Mouse (Mus musculus) MEL (cell line): Measurements from ENCODE around the gene Dapk2. TPM values are rescaled to one million over a fixed set of nuclear protein-coding genes. Genes with fewer than 3 reads are reported as not detected.
A peak's percentile ranks its signal among the peaks of the same experiment; 100 is the strongest.

ENCODE experiments used
- DNase-seq: peaks from one replicate; pipeline ENCODE4 v3.0.0; 2011; ENCODE audit warnings: low read depth, low spot score
- H3K27ac ChIP-seq: 2 replicates; pipeline ENCODE4 v1.5.1; 2012; ENCODE audit warnings: low read depth, mild to moderate bottlenecking, control low read depth, low read length, moderate library complexity; ENCODE audit not compliant: control insufficient read depth
- H3K27me3 ChIP-seq, 2 experiments: fragments of 150-350 bp in 1 of 2; sonication (generic) in 1 of 2; 2 replicates each; pipeline ENCODE4 v1.6.1; 2012; ENCODE audit warnings: low read length in 2 of 2, mild to moderate bottlenecking in 2 of 2, improper control_type of control experiment in 1 of 2, moderate library complexity in 1 of 2; ENCODE audit not compliant: insufficient read depth in 2 of 2, control insufficient read depth in 1 of 2
- H3K36me3 ChIP-seq, 2 experiments: 2 replicates each; pipeline ENCODE4 v1.6.1; 2012 to 2014; ENCODE audit warnings: low read length in 2 of 2, improper control_type of control experiment in 1 of 2, inconsistent platforms in 1 of 2, mild to moderate bottlenecking in 1 of 2; ENCODE audit not compliant: insufficient read depth in 2 of 2, control insufficient read depth in 1 of 2
- H3K4me1 ChIP-seq, 2 experiments: fragments of 150-350 bp in 1 of 2; sonication (generic) in 1 of 2; 2 replicates each; pipeline ENCODE4 v1.6.1; 2012; ENCODE audit warnings: low read length in 2 of 2, improper control_type of control experiment in 1 of 2, mild to moderate bottlenecking in 1 of 2; ENCODE audit not compliant: insufficient read depth in 2 of 2, control insufficient read depth in 1 of 2
- H3K4me3 ChIP-seq, 2 experiments: fragments of 150-350 bp in 1 of 2; sonication (generic) in 1 of 2; 2 replicates each; pipeline ENCODE4 v1.5.1; 2012; ENCODE audit warnings: low read depth in 2 of 2, low read length in 2 of 2, mild to moderate bottlenecking in 2 of 2, moderate library complexity in 2 of 2, control low read depth in 1 of 2, improper control_type of control experiment in 1 of 2; ENCODE audit not compliant: control insufficient read depth in 1 of 2, insufficient read depth in 1 of 2
- H3K79me2 ChIP-seq: 2 replicates; pipeline ENCODE4 v1.6.1; 2012; ENCODE audit warnings: mild to moderate bottlenecking, low read length, moderate library complexity; ENCODE audit not compliant: control insufficient read depth, poor library complexity, insufficient read depth
- H3K9ac ChIP-seq: 2 replicates; pipeline ENCODE4 v1.6.1; 2012; ENCODE audit warnings: low read depth, mild to moderate bottlenecking, control low read depth, low read length, moderate library complexity; ENCODE audit not compliant: control insufficient read depth, poor library complexity, severe bottlenecking
- H3K9me3 ChIP-seq: fragments of 150-350 bp; sonication (generic); replicated peaks from 2 replicates; pipeline ENCODE4 v1.6.1; 2012; ENCODE audit warnings: mild to moderate bottlenecking, low read length, improper control_type of control experiment, moderate library complexity; ENCODE audit not compliant: insufficient read depth
- BHLHE40 ChIP-seq: IDR thresholded peaks from 2 replicates; pipeline ENCODE4 v1.6.1; 2012; ENCODE audit warnings: low read depth, mild to moderate bottlenecking, inconsistent platforms, low read length, improper control_type of control experiment, borderline replicate concordance
- CTCF ChIP-seq, 3 experiments: IDR thresholded peaks in 2 of 3; conservative IDR thresholded peaks in 1 of 3; 2 replicates each; pipeline ENCODE4 v1.5.1; 2011 to 2012; ENCODE audit warnings: low read length in 3 of 3, low read depth in 2 of 3, mild to moderate bottlenecking in 2 of 3, improper control_type of control experiment in 1 of 3, inconsistent platforms in 1 of 3, mixed read lengths in 1 of 3, moderate library complexity in 1 of 3; ENCODE audit not compliant: control insufficient read depth in 1 of 3, insufficient read depth in 1 of 3, poor library complexity in 1 of 3, severe bottlenecking in 1 of 3
- ELF1 ChIP-seq: IDR thresholded peaks from 2 replicates; pipeline ENCODE4 v1.6.1; 2014; ENCODE audit warnings: low read depth, mild to moderate bottlenecking, inconsistent platforms, low read length, improper control_type of control experiment, moderate library complexity
- EP300 ChIP-seq, 2 experiments: IDR thresholded peaks; 2 replicates each; pipeline ENCODE4 v1.6.1; 2011; ENCODE audit warnings: improper control_type of control experiment in 2 of 2, low read length in 2 of 2, low read depth in 1 of 2, mild to moderate bottlenecking in 1 of 2
- GABPA ChIP-seq: IDR thresholded peaks from 2 replicates; pipeline ENCODE4 v1.6.1; 2012; ENCODE audit warnings: low read depth, mild to moderate bottlenecking, inconsistent platforms, low read length, improper control_type of control experiment, moderate library complexity
- GATA1 ChIP-seq: IDR thresholded peaks from 2 replicates; pipeline ENCODE4 v1.6.1; 2011; ENCODE audit warnings: low read depth, low read length, improper control_type of control experiment
- HCFC1 ChIP-seq: IDR thresholded peaks from 2 replicates; pipeline ENCODE4 v1.6.1; 2012; ENCODE audit warnings: low read depth, mild to moderate bottlenecking, inconsistent platforms, low read length, improper control_type of control experiment, moderate library complexity
- JUND ChIP-seq: IDR thresholded peaks from 2 replicates; pipeline ENCODE4 v1.6.1; 2011; ENCODE audit warnings: low read depth, mild to moderate bottlenecking, improper control_type of control experiment, low read length
- MAX ChIP-seq: IDR thresholded peaks from 2 replicates; pipeline ENCODE4 v1.6.1; 2011; ENCODE audit warnings: low read length, improper control_type of control experiment
- MYC ChIP-seq: IDR thresholded peaks from 2 replicates; pipeline ENCODE4 v1.6.1; 2011; ENCODE audit warnings: low read depth, mild to moderate bottlenecking, low read length, improper control_type of control experiment, moderate library complexity
- NELFE ChIP-seq: IDR thresholded peaks from 2 replicates; pipeline ENCODE4 v1.6.1; 2011; ENCODE audit warnings: low read depth, low read length, improper control_type of control experiment
- NRF1 ChIP-seq: IDR thresholded peaks from 2 replicates; pipeline ENCODE4 v1.6.1; 2014; ENCODE audit warnings: low read depth, mild to moderate bottlenecking, inconsistent platforms, low read length, improper control_type of control experiment, moderate library complexity; ENCODE audit not compliant: poor library complexity, insufficient read depth, severe bottlenecking
- POLR2AphosphoS5 ChIP-seq: IDR thresholded peaks from 2 replicates; pipeline ENCODE4 v1.6.1; 2012; ENCODE audit warnings: low read depth, borderline replicate concordance, mild to moderate bottlenecking, inconsistent platforms, low read length, moderate library complexity, mixed read lengths
- TAL1 ChIP-seq: IDR thresholded peaks from 2 replicates; pipeline ENCODE4 v1.6.1; 2012; ENCODE audit warnings: mild to moderate bottlenecking, inconsistent platforms, low read length, moderate library complexity, mixed read lengths
- TBP ChIP-seq: IDR thresholded peaks from 2 replicates; pipeline ENCODE4 v1.8.0; 2011; ENCODE audit warnings: low read depth, low read length, improper control_type of control experiment
- USF1 ChIP-seq: IDR thresholded peaks from 2 replicates; pipeline ENCODE4 v1.6.1; 2014; ENCODE audit warnings: low read depth, mild to moderate bottlenecking, inconsistent platforms, low read length, improper control_type of control experiment, moderate library complexity
- ZC3H11A ChIP-seq: IDR thresholded peaks from 2 replicates; pipeline ENCODE4 v1.6.1; 2012; ENCODE audit warnings: low read depth, mild to moderate bottlenecking, inconsistent platforms, low read length, improper control_type of control experiment
- ZKSCAN1 ChIP-seq: IDR thresholded peaks from 2 replicates; pipeline ENCODE4 v1.6.1; 2012; ENCODE audit warnings: low read depth, mild to moderate bottlenecking, inconsistent platforms, low read length, improper control_type of control experiment, moderate library complexity
- ZNF384 ChIP-seq: IDR thresholded peaks from 2 replicates; pipeline ENCODE4 v1.6.1; 2012; ENCODE audit warnings: low read depth, mild to moderate bottlenecking, inconsistent platforms, low read length, improper control_type of control experiment
- polyA plus RNA-seq, 2 experiments: library from polyadenylated mRNA; stranded (reverse) in 1 of 2; unstranded in 1 of 2; fragments of >175 nt in 1 of 2; fragments of >200 nt in 1 of 2; gene quantifications; 2 replicates each; pipeline versions ENCODE4 v1.2.1 to v1.2.4; 2012; ENCODE audit warnings: low replicate concordance in 2 of 2, low read depth in 1 of 2; ENCODE audit not compliant: insufficient read length in 2 of 2, insufficient read depth in 1 of 2, missing spikeins in 1 of 2
- total RNA-seq: library from RNA; depleted of rRNA; stranded (reverse); fragments of 300-350 nt; gene quantifications from 2 replicates; pipeline ENCODE4 v1.2.3, GENCODE M21; 2012

Dapk2 gene
- total and polyA plus RNA-seq, 3 experiments: 5.8 to 8.3 TPM; not detected in 1

DNA sequence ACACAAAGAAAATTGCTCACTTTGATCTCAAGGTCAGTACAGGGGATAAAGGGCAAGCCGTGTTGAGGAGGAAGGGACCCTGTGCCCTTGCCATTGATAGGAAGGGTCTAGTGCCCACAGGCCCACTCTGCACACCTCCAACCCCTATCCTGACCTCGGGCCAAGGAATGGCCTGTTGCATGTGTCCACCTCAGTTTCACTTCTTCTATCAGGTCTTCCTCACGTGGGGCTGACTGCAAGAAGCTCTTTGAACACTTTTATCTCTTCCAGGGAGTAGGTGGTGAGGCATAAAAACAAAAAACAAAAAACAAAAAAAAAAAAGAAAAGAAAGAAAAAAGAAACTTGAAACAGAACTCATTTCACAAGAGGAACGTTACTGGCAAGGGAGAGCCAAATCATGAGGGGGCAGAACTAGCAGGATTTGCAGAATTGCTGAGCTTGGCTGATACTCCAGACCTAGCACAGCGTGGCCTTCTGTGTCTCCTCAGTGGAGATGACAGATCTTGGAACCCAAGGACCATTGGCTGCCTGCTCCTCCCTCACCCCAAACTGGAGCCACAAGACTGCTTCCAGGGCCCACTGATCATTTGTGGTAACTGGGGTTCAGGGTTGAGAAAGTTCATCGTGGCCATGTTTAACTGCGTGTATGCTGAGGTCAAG lies 73.9 kb downstream of the Dapk2 start:
- Histone ChIP-seq H3K36me3 (peaks cover 0 to 5% of the 10 kb centered on the region in 2 experiments; a peak in 1 of 4 replicates), H3K79me2 (no peaks in the 10 kb centered on the region), H3K4me1 (peaks cover 3 to 10% of the 10 kb centered on the region in 2 experiments), H3K27ac (no peak overlapping the region), H3K4me3 (no peak overlapping the region), H3K27me3 (no peaks in the 10 kb centered on the region), H3K9me3 (no peaks in the 10 kb centered on the region), H3K9ac (no peak overlapping the region)
- DNase-seq: no peak
- TF ChIP-seq BHLHE40: no peak
- TF ChIP-seq ZNF384: peak; percentile 28; the same call in 1 of the 2 replicates

DNA sequence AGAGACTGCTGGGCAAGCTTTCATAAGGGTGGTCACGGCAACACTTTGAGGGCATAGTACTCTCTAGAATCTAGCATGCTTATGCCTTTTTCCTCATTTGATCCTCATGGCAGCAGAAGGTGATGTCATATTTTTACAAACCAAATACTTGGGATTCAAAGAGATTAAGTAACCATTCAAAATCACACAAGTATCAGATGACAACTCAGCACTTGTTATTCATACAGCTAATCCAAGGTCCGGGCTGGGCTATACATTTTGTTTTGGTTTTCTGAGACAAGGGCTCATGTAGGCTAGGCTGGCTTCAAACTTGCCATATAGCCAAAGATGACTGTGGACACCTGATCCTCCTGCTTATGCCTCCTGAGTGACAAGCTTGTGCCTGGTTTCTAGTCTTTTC lies 78.6 kb downstream of the Dapk2 start:
- H3K4me3 ChIP-seq: no peak overlapping the region
- H3K79me2 ChIP-seq: no peaks in the 10 kb centered on the region
- peaks cover 0 to 28% of the 10 kb centered on the region in 2 experiments; a peak in 2 of 4 replicates for H3K36me3 ChIP-seq
- H3K9ac ChIP-seq: no peak overlapping the region
- no peaks in the 10 kb centered on the region for H3K9me3 ChIP-seq
- no peak for DNase-seq
- TF ChIP-seq GATA1: no peak
- TF ChIP-seq CTCF (IDR thresholded peaks at IDR 0.05 in 2 of 3, conservative IDR thresholded peaks at IDR 0.05 in 1 of 3; ENCODE audit: control insufficient read depth in 1 of 3, insufficient read depth in 1 of 3, low read depth in 2 of 3, low read length in 3 of 3, poor library complexity in 1 of 3, severe bottlenecking in 1 of 3): no peak
- TF ChIP-seq ZKSCAN1: no peak
- no peak for TF ChIP-seq POLR2AphosphoS5
- no peak for TF ChIP-seq ELF1
- TF ChIP-seq HCFC1: no peak
- TF ChIP-seq NELFE: no peak
- TF ChIP-seq EP300 (IDR thresholded peaks at IDR 0.05; ENCODE audit: low read depth in 1 of 2, low read length in 2 of 2): no peak
- TF ChIP-seq USF1: no peak
- TF ChIP-seq ZNF384: no peak
- no peak for TF ChIP-seq MYC
- no peak for TF ChIP-seq BHLHE40
- TF ChIP-seq MAX: no peak
- TF ChIP-seq NRF1: no peak
- TF ChIP-seq TBP: no peak
- no peak for TF ChIP-seq TAL1
- TF ChIP-seq GABPA: no peak
- no peak for TF ChIP-seq JUND
- TF ChIP-seq ZC3H11A: no peak
- no peak overlapping the region for H3K27ac ChIP-seq
- H3K4me1 ChIP-seq: peaks cover 16 to 33% of the 10 kb centered on the region in 2 experiments
- no peaks in the 10 kb centered on the region for H3K27me3 ChIP-seq
